Mouse (Mus musculus): ENCODE data around the gene Lin54.

GRCm38 (mm10) chr5:100410281-100410680 lies 90.2 kb downstream of the Lin54 start:
- no peak for TF ChIP-seq CTCF (conservative IDR thresholded peaks at IDR 0.05; ENCODE audit: insufficient read depth, insufficient read length, low read depth, low read length)
- no peak for TF ChIP-seq POLR2A (IDR thresholded peaks at IDR 0.05; ENCODE audit: low read depth, low read length)
